Mouse (Mus musculus): ENCODE results near the gene Glis3. TPM values are rescaled to one million over a fixed set of nuclear protein-coding genes. Genes with fewer than 3 reads are reported as not detected.

Glis3 gene
- total RNA-seq, 2 experiments from 2014 or later: 7.8 to 8.1 TPM

- no peak for DNase-seq (ENCODE audit: low spot score in 2 of 2)
Observed at GRCm38 (mm10) chr19:28392838-28393237, 287.0 kb downstream of the Glis3 start.

GRCm38 (mm10) chr19:28390920-28391319, 289.0 kb downstream of the Glis3 start:
- no peak for DNase-seq (ENCODE audit: low spot score in 2 of 2)

GRCm38 (mm10) chr19:28389146-28389545, 290.7 kb downstream of the Glis3 start:
- DNase-seq (ENCODE audit: low spot score in 2 of 2): peak in 1 of 2 experiments; percentile 2

DNA sequence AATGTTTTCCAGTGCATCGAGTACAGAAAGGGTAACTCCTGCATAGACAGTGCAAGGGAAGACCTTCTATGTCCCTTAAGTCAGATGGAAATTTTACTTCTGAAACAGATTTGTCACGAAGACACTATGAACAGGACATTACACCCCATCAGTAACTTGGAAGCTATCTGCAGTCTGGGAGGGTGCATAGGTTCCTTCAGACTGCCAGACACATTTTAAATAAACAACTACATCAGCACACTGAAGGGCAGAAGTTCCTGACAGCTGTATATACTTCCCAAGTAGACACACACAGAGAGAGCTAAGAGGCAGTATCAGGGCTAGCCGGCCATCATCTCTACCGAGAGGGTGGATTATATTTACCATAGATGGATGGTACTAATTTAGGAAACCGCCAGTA, 296.5 kb downstream of the Glis3 start:
- DNase-seq (ENCODE audit: low spot score in 2 of 2): no peak

GRCm38 (mm10) chr19:28382168-28382911, 297.5 kb downstream of the Glis3 start:
- DNase-seq (ENCODE audit: low spot score in 2 of 2): no peak

- no peak for DNase-seq (ENCODE audit: low spot score in 2 of 2)
Observed at GRCm38 (mm10) chr19:28381441-28381840, 298.4 kb downstream of the Glis3 start.

- DNase-seq (ENCODE audit: low spot score in 2 of 2): no peak
Observed at GRCm38 (mm10) chr19:28380691-28381262, 299.1 kb downstream of the Glis3 start.

- no peak for DNase-seq (ENCODE audit: low spot score in 2 of 2)
Observed at GRCm38 (mm10) chr19:28377788-28378295, 302.0 kb downstream of the Glis3 start.

DNA sequence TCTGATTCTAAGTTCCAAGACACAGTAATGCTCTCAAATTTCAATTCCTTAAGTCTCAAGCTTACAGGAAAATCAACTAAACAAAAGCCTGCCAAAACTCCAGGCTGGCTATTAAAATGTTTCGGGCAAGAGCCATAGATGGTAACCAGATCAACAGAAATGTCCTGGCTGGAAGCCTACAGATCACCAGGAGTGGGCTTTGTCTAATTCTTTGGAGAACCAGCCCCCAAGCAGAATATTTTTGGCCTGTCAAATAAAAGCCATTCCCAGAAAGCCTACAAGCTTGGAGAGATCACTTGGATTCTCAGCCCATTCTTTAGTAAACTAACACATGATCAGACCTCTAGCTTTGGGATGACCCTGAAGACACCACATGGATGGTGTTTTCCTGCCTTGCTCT, 303.5 kb downstream of the Glis3 start:
- DNase-seq (ENCODE audit: low spot score in 2 of 2): no peak

DNA sequence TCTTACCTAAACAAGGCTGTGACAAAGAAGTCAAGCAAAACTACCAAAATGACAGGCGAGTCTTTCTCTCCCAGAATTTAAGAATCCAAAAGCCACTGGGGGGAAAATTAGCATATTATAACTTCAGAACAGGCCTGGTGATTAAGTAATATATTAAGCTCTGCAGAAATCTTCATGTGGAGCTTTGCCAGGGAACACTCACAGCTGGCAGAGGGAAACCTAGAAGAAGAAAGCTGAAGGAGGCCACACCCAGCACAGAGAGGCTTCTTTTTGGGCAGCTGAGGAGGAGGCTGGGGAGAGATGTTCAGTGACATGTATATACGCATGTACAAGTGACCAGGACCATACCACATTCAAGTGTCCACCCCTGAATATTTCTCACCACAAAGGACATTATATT, 304.1 kb downstream of the Glis3 start:
- no peak for DNase-seq (ENCODE audit: low spot score in 2 of 2)

- no peak for DNase-seq (ENCODE audit: low spot score in 2 of 2)
Observed at GRCm38 (mm10) chr19:28374524-28374923, 305.4 kb downstream of the Glis3 start.

DNA sequence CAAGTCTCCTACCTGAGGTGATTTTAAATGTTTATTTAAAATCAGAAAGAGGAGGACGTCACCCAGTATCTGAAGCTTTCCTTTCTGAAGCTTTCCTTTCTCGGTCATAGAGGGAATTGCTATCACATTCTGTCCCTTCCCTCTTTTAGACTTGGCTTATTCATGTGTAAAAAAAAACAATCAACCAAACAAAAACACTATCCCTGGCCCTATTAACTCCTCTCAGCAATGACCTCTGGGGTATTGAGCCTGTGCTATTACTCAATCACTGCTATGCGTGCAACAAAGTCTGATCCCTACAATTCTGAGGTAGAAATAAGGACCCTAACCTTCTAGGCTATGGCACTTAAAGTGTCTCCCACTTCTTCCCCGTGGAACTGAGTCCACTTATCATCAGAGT, 311.7 kb downstream of the Glis3 start:
- DNase-seq (ENCODE audit: low spot score in 2 of 2): no peak

DNA sequence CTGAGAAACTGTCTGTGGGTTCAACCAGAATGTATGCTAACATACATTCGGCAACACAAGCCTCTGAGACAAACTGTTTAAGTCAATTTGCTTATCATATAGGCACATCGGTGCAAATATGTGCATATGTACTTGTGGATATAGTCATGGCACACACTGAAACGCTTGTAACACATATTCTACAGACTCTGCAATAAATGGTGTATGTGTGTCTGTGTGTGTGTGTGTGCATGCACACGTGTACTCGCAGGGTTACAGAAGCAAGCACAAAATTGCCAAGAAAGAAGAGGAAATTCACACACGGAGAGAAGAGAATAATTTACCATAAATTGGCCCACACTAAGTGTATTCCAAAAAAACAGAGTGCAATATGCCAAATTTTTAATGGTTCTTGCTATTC, 312.6 kb downstream of the Glis3 start:
- DNase-seq (ENCODE audit: low spot score in 2 of 2): no peak

DNA sequence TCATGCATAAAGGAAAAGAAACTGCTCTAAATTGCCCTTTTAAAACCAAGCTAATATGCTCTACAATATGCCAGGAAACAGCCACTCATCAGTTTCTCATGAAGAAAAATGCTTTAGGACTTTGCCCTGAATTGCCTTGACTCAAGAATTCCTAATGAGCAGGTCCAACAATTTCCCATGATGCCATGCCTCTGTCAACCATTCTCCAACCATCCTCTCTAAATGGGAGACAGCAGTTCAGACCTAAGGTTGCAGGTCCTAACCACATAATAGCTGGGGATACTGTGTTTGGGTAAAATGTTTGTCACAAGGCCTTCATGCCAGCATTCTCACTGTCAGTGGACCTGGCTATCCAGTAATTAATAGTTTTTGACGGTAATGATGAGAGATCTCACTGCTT, 313.1 kb downstream of the Glis3 start:
- DNase-seq (ENCODE audit: low spot score in 2 of 2): no peak

- peak; percentile 44 to 45 for DNase-seq (ENCODE audit: low spot score in 2 of 2)
Observed at GRCm38 (mm10) chr19:28365897-28366296, 314.0 kb downstream of the Glis3 start.

DNA sequence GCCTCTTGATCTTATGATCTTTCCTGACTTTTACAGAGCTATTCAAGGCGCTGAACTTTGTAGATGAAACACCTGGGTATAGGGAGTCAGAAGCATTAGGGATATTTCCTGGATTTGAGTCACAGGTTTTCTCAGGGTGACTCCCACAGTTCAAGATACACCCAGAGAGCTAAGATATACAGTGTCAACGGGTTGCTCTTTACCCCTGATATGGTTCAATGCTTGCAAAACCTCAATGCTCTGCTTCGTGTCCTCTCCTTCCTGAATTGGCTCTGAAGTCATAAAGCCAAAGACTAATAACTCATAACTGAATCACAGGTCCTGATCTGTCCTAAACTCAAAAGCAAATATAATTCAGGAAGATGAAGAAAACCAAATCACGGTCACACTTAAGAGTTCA, 319.0 kb downstream of the Glis3 start:
- no peak for DNase-seq (ENCODE audit: low spot score in 2 of 2)

GRCm38 (mm10) chr19:28357595-28357994, 322.3 kb downstream of the Glis3 start:
- DNase-seq (ENCODE audit: low spot score in 2 of 2): no peak

DNA sequence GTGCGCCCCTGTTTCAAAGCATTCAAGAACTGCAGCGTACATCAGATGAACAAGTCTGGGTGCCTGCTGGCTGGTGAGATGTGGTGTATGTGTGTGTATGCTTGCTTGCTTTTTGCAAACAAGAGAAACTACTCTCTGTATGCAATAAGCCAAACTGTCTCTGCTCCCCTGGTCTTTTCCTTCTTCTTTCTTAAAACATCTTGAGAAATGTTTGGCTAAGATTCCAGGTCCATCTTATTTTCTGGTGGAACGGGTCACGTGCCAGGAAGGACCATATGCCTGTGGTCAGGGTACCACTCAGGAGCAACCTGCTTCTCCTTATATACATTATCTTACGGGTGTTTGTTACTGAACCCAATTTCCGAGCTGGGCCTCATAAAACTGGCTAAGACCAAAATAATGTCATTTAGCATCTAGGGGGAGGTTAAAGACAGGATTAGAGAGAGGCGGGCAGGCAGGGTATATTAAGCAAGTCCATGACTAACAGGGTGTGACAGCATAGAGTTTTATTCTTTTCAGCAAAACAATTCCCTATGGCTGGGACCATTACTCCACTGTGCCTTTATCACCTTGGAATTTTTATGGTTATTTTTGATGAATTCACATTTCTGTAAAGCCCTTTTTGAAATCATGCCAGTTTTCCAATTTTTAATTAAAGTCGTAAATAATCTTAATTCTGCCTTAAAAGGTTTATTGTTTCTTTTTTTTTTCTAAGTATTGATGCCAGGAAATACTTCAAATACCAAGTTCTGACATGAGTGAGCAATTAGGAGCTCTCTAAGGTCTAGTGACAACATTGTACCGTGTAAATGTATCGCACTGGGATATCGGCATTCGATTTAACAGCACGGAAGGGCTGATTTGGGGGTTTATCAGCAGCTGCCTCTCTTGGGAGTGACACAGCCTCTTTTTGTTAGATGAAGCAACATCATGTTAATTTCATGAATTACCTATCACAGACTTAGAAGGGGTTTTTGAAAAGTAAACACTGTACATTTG, 328.5 kb downstream of the Glis3 start:
- DNase-seq (ENCODE audit: low spot score in 2 of 2): no peak

DNA sequence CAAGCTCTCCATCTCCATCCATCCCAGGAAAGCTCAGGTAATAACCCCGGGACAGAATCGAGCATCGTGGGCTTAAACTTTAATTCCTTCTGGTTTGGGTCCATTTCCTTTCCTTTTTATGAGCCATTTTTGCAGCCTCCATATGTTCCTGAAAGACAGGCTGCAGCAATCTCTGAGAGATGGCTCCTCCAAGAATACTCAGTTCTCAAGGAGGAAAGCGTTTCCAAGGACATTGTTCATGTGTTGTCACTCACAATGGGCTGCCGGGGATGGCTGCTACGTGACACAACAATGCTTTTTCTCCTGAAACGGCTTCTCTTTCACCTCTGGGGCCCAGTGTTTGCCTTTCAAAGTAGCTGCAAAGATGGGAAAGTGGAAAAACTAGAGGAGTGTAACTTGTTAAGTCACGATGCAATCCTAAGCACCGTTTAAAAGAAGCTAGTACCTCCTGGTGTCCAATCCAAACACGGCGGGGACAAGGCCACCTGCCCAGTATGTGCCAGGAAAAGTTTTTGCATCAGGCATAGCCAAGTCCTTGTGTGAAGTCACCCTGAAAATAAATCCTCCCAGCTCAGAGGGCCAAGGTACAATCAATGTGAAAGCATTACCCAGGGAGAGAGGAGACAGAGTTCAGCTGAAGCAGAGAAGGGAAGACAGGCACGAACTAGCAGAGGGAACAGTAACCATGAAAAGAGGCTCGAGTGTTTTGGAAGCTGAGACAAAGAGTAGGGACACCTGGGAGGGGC, 332.6 kb downstream of the Glis3 start:
- DNase-seq (ENCODE audit: low spot score in 2 of 2): peak in 1 of 2 experiments; percentile 10

DNA sequence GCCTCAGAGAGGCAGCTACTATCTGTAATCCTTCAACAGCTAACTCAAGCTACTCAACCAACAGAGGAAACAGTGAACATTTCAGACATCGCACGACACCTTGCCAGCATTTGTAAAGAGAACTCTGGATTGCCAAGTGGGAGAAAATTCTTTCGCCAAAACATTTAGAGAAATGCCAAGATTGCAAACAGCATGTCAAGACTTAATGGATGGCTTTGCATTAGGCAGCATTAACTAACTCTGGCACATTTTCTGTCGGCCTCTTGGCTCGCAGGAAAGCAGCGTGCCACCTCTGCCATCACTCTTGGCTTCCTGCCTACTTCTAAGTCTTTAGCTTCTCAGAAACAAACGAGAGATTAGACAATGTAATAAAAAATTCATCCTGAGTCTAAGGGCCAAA, 336.2 kb downstream of the Glis3 start:
- DNase-seq (ENCODE audit: low spot score in 2 of 2): no peak

- no peak for DNase-seq (ENCODE audit: low spot score in 2 of 2)
Observed at GRCm38 (mm10) chr19:28337574-28337973, 342.3 kb downstream of the Glis3 start.

Measured in adrenal gland, adult 18-20 months (tissue).